Mouse (Mus musculus): ENCODE measurements at regions not wholly inside any gene's neighbourhood (a gene's known extent, or its start where the extent isn't known, plus 50 kb on each side); places are given as distances from the start of the nearest gene placed in this dataset.

DNA sequence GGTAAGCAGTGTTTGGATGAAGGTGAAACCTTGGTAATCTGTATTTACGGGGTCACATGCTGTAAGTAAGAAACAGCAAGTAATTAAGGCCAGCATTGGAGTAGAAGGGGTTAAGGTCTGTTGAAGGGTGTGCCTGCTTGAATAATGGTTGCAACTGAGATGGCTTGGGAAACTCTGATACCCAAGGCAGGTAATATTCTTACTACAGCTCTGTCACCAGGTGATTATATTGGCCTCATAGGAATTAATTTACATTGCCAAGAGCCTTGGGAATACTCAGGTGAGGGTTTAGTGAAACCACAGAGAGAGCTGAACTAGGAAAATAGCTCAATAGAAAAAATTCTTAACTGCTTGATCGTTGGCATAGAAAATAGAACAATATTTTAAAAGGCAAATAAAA lies 73.8 kb upstream of the Lcorl start:
- no peak for DNase-seq (ENCODE audit: low spot score in 2 of 2)

DNA sequence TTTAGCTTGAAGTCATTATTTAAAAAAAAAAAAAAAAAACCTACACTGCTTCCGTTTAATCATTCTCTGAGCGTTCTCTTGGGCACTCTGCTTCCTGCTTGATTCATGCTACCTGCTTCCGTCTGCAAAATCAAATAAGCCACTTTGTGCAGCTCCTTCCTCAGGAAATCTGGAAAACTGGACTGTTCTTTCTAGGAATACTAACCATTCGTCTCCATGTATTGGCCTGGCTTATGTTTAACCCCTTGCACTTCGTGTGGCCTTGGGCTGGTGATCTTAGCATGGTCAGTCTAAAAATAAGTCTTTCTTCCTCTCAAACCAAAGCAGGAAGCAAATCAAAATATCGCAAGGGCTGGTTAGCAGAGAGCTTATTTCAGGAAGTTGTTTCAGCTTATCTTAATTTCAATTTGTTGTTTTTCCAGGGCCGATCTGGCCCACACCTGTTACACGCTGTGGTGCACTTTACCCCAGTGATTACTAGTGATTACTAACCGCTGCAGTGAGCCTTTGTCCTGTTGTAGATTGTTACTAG lies 68.5 kb upstream of the Lcorl start:
- DNase-seq (ENCODE audit: low spot score in 2 of 2) = peak; percentile 18 to 48

DNA sequence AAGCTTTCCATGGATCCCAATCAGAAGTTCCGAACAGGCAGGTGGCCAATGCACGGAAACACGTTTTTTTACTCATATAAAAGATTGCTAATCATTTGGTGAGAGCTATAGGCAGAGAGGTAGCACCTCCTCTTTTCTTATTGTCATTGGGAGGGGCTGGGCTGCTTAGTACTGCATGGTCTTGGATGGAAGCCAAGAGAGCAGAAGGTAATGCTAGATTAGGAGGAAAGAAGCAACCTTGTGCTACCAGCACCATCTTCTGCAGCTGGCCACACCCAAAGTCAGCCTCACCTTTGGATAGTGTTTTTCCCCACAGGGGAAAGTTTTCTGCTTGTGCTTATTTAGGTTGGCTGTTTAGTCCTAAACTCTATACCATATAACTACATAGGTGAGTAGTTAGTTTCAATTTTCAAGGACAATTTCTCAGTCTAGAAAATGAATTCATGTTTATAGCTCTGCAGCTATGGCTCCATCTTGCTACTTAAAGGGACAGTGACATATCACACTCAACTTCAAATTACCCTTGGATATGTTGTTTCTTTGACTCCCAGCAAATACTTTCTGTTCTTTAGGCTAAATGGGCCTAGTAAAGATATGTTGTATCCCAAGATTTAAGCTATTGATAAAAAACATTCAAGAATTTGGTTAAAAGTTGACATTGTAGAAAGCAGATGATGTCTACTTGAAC lies 66.6 kb upstream of the Lcorl start:
- no peak for DNase-seq (ENCODE audit: low spot score in 2 of 2)

Measured in heart, adult 9 months (tissue).